Mouse (Mus musculus) bone marrow, adult 2 months (tissue): ENCODE data around the gene Plcl2. TPM values are rescaled to one million over a fixed set of nuclear protein-coding genes. Genes with fewer than 3 reads are reported as not detected.

Source experiments
- H3K27ac ChIP-seq: fragments of 200-500 bp; 2 replicates; pipeline ENCODE4 v1.5.1; 2012; ENCODE audit warnings: low read depth, mild to moderate bottlenecking, control low read depth, inconsistent platforms, low read length; ENCODE audit not compliant: control insufficient read depth, poor library complexity, insufficient read depth
- H3K4me1 ChIP-seq: fragments of 200-500 bp; 2 replicates; pipeline ENCODE4 v1.6.1; 2011; ENCODE audit warnings: low read length; ENCODE audit not compliant: control insufficient read depth, insufficient read depth
- H3K4me3 ChIP-seq: fragments of 200-500 bp; replicated peaks from 2 replicates; pipeline ENCODE3; 2011; ENCODE audit warnings: mild to moderate bottlenecking, low read depth, low read length, control low read depth; ENCODE audit not compliant: control insufficient read depth
- CTCF ChIP-seq: fragments of 200-500 bp; IDR thresholded peaks from 2 replicates; pipeline ENCODE4 v1.5.1; 2011; ENCODE audit warnings: low read length, control low read depth; ENCODE audit not compliant: control insufficient read depth, insufficient read depth
- POLR2A ChIP-seq: fragments of 200-500 bp; IDR thresholded peaks from 2 replicates; pipeline ENCODE4 v1.6.1; 2011; ENCODE audit warnings: low read depth, mild to moderate bottlenecking, control low read depth, low read length, borderline replicate concordance; ENCODE audit not compliant: control insufficient read depth
- WGBS: fragments of 180-500 bp; shearing (Covaris S2); methylation state at CpG from one replicate; pipeline ENCODE4 v1.1.7; 2018; 5-methylcytosine and 5-hydroxymethylcytosine counted together
- polyA plus RNA-seq: library from polyadenylated mRNA; stranded (reverse); fragments of >200 nt; gene quantifications from 2 replicates; pipeline ENCODE4 v1.2.4, GENCODE M21; 2011; ENCODE audit warnings: low replicate concordance; ENCODE audit not compliant: missing spikeins, insufficient read depth, insufficient read length

Plcl2 gene
- polyA plus RNA-seq, 1 experiment: 33.4 TPM

DNA sequence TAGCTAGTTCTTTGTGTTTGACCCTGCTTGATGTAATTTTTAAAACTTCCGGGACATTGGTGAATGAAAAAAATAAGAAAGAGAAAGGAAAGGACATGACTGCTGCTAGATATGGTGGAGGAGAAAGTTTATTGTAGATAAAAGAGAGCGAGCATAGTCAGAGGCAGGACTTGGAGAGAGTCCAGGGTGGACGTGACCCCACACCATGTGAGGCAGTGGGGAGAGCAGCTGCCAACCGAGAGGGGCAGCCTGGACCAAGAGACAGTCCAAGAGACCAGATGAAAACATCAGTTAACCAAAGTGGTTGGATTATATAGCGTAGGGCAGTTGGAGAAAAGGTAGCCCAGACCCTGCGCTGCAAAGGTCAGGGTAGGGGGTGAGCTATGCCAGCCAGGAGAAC, 91.0 kb downstream of the Plcl2 start:
- TF ChIP-seq POLR2A (no peak), CTCF (no peak)
- 70% methylated on average over 6 of the region's 6 CpGs for WGBS
- Histone ChIP-seq H3K27ac (no peak overlapping the region), H3K4me3 (no peak overlapping the region), H3K4me1 (no peaks in the 10 kb centered on the region; the same call in 1 of the 2 replicates)

DNA sequence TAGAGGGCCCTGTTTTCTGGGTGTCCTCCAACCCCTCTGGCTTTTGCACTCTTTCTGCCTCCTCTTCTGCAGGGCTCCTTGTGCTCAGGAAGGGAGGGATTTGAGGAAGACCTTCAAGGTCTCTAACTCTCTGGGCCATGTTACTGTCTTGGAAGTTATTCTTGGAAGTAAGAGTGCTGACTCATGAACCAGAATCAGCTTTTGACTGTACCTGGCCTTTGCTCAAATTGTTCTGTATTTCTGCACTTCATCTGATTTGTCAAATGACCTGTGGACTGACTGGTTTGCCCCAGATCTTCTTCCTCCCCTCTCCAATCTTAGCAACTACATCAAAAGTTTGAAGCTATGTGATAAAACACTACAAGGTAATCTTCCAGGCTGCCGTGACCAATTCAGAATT, 91.5 kb downstream of the Plcl2 start:
- H3K27ac ChIP-seq: no peak overlapping the region
- TF ChIP-seq CTCF (no peak), POLR2A (no peak)
- WGBS: 77% methylated on average over 1 of the region's 1 CpGs

DNA sequence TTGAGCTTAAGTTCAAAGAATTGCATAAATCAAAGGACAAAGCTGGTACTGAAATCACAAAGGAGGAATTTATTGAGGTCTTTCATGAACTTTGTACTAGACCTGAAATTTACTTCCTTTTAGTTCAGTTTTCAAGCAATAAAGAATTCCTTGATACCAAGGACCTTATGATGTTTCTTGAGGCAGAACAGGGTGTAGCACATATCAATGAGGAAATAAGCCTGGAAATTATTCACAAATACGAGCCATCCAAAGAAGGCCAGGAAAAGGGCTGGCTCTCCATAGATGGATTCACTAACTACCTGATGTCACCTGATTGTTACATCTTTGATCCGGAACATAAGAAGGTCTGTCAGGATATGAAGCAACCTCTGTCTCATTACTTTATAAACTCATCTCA, 97.7 kb downstream of the Plcl2 start:
- TF ChIP-seq CTCF: no peak
- no peak for TF ChIP-seq POLR2A
- WGBS: 89% methylated on average over 2 of the region's 2 CpGs
- H3K4me3 ChIP-seq: no peak overlapping the region
- H3K27ac ChIP-seq: no peak overlapping the region
- peaks cover 2% of the 10 kb centered on the region; the same call in 1 of the 2 replicates for H3K4me1 ChIP-seq

More for the DNA sequence above, 91.5 kb downstream of the Plcl2 start:
- H3K4me1 ChIP-seq: no peaks in the 10 kb centered on the region; the same call in 1 of the 2 replicates
- no peak overlapping the region for H3K4me3 ChIP-seq

DNA sequence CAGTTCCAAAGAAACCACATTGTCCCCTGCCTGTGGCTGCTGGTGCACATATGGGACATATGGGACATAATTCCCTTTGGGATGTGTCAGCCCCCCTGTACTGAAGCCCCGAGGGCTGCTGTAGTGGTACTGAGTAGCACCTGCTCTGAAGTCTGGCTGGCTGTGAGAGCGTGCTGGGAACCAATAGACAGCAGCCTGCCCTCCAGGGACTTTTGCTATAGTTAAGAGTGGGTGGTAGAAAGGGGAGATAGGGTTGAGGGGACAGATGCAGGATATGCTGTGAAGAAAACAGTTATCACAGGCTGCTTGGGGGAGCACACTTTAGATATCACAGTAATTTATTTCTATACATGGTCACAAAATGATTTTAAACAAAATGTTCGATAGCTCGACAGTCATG, 100.7 kb downstream of the Plcl2 start:
- Histone ChIP-seq H3K27ac (no peak overlapping the region), H3K4me3 (no peak overlapping the region), H3K4me1 (peaks cover 2% of the 10 kb centered on the region)
- 91% methylated on average over 4 of the region's 4 CpGs for WGBS
- TF ChIP-seq CTCF (no peak), POLR2A (no peak)

DNA sequence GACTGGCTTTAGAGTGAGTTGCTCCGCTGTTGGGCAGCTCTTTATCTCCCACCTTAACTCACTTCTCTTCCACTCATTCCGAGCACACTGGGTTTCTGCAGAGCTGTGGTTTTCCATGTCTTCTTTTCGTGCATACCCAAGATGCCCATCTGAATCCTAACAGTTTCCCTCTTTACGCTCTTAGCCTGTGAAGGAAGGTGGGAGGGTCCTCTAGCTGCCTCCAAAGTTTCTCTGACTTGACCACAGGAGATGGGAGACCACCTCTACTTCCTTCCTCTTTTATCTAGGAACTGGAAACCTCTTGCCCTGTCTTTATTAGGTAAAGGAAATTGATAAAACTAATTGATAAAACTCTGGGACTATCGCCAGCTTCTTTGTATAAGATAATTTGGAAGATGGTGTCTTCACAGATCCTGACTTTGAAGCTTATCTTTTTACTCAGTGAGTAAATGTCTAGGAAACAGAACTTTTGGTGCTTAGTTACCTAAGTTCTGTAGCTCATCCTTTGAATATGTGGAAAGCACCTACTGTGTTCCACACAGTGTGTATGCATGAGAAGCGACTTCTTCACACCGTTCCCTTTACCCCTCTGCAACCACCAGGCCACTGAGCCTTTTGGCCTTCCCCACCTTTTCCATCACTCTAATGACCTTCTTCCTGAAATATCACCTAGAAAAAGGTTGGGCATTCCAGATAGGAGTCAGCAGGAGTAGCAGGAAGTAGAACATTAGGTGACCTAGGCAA, 111.8 kb downstream of the Plcl2 start:
- TF ChIP-seq POLR2A (no peak), CTCF (no peak)
- 62% methylated on average over 7 of the region's 7 CpGs for WGBS
- Histone ChIP-seq H3K27ac (no peak overlapping the region), H3K4me3 (no peak overlapping the region), H3K4me1 (no peaks in the 10 kb centered on the region; the same call in none of the 2 replicates)

DNA sequence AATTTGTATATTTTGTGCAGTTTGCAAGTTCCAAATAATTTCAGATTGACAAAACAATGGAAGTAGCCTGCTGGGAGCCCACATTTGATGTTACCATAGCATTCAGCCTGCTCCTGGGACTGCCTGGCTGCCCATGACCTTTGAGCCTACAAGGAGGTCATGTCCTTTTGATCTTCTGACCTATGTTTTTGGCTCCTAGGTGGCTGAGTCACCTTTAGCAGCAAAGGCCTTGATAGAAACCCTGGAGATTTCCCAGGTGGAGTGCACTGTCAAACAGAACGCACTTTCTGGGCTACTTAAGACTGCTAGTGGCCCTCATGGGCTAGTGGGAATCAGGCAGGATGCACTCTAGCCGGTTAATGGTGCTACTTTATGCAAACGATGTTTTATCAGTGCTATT, 112.8 kb downstream of the Plcl2 start:
- no peak overlapping the region for H3K27ac ChIP-seq
- no peak overlapping the region for H3K4me3 ChIP-seq
- WGBS: 82% methylated on average over 3 of the region's 3 CpGs
- TF ChIP-seq CTCF (no peak), POLR2A (no peak)
- H3K4me1 ChIP-seq: no peaks in the 10 kb centered on the region; the same call in none of the 2 replicates

DNA sequence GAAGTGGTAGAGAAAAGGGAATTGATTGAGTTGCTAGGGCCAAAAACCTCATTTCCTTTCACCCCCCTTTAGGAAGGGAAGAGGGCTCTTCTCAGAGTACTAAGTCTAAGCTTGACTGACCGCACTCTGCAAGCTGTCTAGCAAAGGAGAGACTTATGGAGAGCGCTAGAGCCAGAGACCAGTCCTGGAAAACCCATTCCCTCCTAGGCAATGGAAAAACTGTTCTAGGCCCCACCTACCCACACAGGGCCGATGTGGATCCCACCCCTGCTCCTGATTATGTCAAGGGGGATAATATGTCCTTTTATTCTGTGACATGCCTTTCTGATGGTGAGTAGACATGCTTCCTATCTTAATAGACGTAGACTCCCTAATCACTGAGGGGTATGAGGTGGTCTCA, 116.4 kb downstream of the Plcl2 start:
- no peaks in the 10 kb centered on the region; the same call in none of the 2 replicates for H3K4me1 ChIP-seq
- TF ChIP-seq CTCF: no peak
- TF ChIP-seq POLR2A: no peak
- H3K4me3 ChIP-seq: no peak overlapping the region
- no peak overlapping the region for H3K27ac ChIP-seq
- 94% methylated on average over 4 of the region's 4 CpGs for WGBS

DNA sequence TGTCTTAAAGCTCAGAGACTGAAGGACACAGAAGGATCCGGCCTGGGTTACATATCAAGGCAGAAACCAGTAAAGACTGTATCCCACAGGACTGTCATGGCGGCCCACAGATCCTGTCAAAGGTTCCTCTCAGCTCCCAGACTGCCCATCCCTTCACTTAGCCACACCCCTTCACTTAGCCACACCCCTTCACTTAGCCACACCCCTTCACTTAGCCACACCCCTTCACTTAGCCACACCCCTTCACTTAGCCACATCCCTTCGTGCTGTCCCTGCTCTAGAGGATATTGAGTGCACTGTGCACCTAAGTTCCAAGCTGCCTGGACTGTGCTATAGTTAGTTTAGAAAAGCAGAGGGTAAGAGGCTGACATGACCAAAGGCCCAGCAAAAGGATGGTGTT, 118.5 kb downstream of the Plcl2 start:
- no peaks in the 10 kb centered on the region; the same call in 1 of the 2 replicates for H3K4me1 ChIP-seq
- 86% methylated on average over 3 of the region's 3 CpGs for WGBS
- TF ChIP-seq CTCF: no peak
- TF ChIP-seq POLR2A: no peak
- H3K4me3 ChIP-seq: no peak overlapping the region
- no peak overlapping the region for H3K27ac ChIP-seq
